Mouse (Mus musculus): ENCODE data around the gene Ksr1.

- TF ChIP-seq CTCF (IDR thresholded peaks at IDR 0.05; ENCODE audit: control insufficient read depth, insufficient read depth, insufficient read length) (no peak), MYOG (IDR thresholded peaks at IDR 0.05; ENCODE audit: control insufficient read depth, extremely low read depth, insufficient read length) (no peak)
Measured at GRCm38 (mm10) chr11:79191214-79191613, 45.0 kb upstream of the Ksr1 start.
